Mouse (Mus musculus) Patski (cell line): ENCODE results near the gene Kif27. TPM values are rescaled to one million over a fixed set of nuclear protein-coding genes. Genes with fewer than 3 reads are reported as not detected.
"Not testable (repeated sequence)": the region's sequence is repeated elsewhere in the genome, so short reads cannot be mapped to it uniquely, and the experiment has no call there.

Source experiments
- ATAC-seq: fragments of 100-300 bp; one replicate; pipeline ENCODE4 v1.8.0; 2021
- CTCF ChIA-PET: fragments of 350-600 bp; sonication (Branson Sonifier 250); formaldehyde crosslinking; loops from one replicate; lab custom pipeline; 2022; ENCODE audit warnings: inconsistent platforms; lab: Charles Lee
- POLR2A ChIA-PET: fragments of 350-600 bp; sonication (Branson Sonifier 250); formaldehyde crosslinking; loops from one replicate; lab custom pipeline; 2022; ENCODE audit warnings: antibody characterized with exemption, inconsistent platforms; lab: Charles Lee
- DNase-seq: peaks from one replicate; pipeline ENCODE4 v3.0.0-alpha.2; 2011; ENCODE audit warnings: low read depth, low spot score
- H3K27me3 ChIP-seq: fragments of 371-371 bp; one replicate; pipeline ENCODE4 v1.5.1; 2021
- CTCF ChIP-seq: fragments of 100-300 bp; IDR thresholded peaks from one replicate; pipeline ENCODE4 v1.5.1; 2021
- in situ Hi-C: fragments of 300-500 bp; cut with MboI; formaldehyde crosslinking; loops from 3 replicates; pipeline ENCODE4 v1.11.1; 2018; ENCODE audit warnings: low pct_unique_long_range_greater_than_20kb, mixed read lengths
- polyA plus RNA-seq: library from polyadenylated mRNA; unstranded; gene quantifications from one replicate; pipeline ENCODE4 v1.2.3, GENCODE M21; 2021

The Kif27 gene
- 1.3 TPM for polyA plus RNA-seq

DNA sequence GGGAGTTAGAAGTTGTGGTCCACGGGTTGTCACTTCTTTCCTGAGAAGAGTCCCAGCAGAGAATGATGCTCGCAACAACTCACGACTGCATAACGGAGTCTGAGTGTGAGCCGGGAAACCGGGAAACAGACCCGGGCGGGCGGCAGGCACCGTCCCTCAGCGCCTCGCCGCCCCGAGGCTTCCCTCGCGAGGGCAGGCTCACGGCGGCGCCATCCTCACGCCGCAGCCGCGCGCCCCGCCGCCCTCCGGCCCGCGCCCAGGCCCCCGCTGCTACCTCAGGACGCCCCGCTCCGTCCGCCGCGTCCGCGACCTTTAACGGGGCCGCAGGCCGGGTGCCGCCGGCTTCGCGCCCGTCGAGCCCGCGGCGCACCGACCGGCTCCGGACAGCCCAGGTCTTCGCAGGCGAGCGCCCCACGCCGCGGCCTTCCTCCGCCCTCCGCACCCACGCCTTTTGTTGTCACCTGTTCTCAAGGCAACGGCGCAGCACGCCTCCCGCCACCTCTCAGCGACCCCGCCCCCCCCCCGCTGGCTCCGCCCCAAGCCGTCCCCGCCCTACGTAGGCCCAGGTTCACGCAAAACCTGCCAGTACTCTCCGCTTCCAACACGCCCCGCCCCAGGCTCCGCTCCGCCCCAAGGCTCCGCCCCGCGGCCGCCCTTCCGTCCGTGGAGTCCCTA is at the start of gene Kif27:
Gene Kif27, minus strand, starts transcription at position 494 of the 675 bp plus-strand sequence.
- peak; percentile 99 for ATAC-seq
- in situ Hi-C loops = no loop called here

DNA sequence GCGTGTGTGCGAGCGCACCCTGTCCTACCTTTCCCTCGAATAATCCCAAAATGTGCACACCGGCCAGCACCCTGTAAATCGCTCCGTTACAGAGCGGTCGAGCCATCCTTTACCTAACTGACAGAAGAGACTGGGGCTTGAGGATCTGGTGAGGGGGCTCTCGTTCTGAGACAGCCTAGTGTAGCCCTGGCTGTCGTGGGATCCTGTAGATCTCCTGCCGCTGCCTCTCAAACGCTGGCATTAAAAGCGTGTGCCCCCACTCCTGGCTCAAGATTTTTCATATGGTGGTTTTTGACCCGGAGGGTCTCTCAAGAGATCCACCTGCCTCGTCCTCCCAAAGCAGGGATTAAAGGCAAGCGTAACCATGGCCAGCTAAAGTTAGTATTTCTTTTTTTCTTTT is 44.3 kb upstream of the Kif27 start, which contains the start of gene Hnrnpk:
Gene Hnrnpk, minus strand, starts transcription at position 101 of the 400 bp plus-strand sequence.
- H3K27me3 ChIP-seq, DNase-seq, POLR2A ChIA-PET, ATAC-seq, CTCF ChIA-PET: not testable (repeated sequence)
- in situ Hi-C loops = loop anchor here (5.0 kb wide), 1 partner anchor 139 kb away; no protein-coding TSS in a partner anchor

More for the DNA sequence above, at the start of gene Kif27:
- DNase-seq = peak; percentile 27
- ChIA-PET POLR2A (no interaction called here), CTCF (no interaction called here)
- no peak for TF ChIP-seq CTCF
- H3K27me3 ChIP-seq = no peaks in the 10 kb centered on the region

DNA sequence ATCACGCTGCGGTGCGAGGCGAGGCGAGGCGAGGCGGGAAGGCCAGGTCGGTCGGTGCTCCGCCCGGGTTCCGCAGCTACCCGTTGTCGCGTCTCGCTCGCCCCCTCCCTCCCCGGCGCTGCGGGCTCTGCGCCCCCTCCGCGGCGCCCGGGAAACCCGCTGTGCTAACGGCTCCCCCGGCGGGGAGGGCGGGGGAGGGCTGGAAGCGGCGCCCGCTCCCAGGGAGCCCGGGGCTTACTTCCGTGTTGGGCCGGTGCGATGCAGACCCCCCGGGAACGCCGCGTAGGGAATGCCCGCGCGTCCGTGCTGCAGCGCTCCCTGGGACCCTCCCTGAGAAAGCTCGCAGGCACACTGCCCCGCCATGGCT is 43.8 kb upstream of the Kif27 start:
- POLR2A ChIA-PET = no interaction called here
- TF ChIP-seq CTCF = no peak

DNA sequence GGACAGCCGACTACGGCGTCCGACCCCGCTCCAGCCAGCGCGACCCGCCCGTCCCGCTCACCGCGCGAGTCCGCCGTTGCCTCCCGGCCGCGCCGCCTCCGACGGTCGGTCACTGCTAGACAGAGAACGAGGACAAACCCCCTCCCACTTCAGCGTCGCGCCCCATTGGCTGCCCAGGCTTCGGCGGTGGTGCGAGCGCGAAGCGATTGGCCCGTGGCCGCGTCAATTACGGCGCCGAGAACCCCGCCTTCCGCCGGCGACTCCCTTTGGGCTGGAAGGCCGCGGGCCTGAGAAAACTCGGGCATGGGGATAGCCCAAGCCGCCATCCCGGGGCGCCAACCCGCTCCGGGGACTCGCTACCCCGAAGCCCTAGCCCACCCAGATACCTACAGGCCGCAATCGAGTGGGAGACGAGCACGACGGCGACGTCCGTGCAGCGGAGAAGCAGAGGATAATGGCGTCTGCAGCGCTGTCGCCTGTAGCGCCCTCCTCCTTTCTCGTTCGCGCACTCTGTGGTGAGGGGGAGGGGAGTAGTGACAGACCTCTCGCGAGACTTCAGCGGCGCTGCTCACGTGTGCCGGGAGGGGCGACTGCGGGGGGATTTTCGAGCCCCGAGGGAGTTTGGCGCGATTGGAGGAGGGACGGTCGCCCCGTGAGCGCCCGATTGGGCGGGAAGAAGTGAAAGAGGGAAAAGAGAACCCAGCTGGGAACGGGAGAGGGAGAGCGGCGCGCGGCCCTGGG is 43.3 kb upstream of the Kif27 start, which contains the start of gene Rmi1:
Gene Rmi1, plus strand, starts transcription at position 246 of the 741 bp plus-strand sequence.
- TF ChIP-seq CTCF = no peak
- POLR2A ChIA-PET = no interaction called here
- peak; percentile 82 for ATAC-seq
- peak; percentile 84 for DNase-seq
- no peaks in the 10 kb centered on the region for H3K27me3 ChIP-seq
- in situ Hi-C loops = loop anchor here (5.0 kb wide), 1 partner anchor 140 kb away; no protein-coding TSS in a partner anchor
- CTCF ChIA-PET = no interaction called here

More for the DNA sequence above, 43.8 kb upstream of the Kif27 start:
- ATAC-seq = peak; percentile 62
- CTCF ChIA-PET = no interaction called here
- in situ Hi-C loops = loop anchor here (5.0 kb wide), 1 partner anchor 140 kb away; no protein-coding TSS in a partner anchor
- no peaks in the 10 kb centered on the region for H3K27me3 ChIP-seq
- no peak for DNase-seq

DNA sequence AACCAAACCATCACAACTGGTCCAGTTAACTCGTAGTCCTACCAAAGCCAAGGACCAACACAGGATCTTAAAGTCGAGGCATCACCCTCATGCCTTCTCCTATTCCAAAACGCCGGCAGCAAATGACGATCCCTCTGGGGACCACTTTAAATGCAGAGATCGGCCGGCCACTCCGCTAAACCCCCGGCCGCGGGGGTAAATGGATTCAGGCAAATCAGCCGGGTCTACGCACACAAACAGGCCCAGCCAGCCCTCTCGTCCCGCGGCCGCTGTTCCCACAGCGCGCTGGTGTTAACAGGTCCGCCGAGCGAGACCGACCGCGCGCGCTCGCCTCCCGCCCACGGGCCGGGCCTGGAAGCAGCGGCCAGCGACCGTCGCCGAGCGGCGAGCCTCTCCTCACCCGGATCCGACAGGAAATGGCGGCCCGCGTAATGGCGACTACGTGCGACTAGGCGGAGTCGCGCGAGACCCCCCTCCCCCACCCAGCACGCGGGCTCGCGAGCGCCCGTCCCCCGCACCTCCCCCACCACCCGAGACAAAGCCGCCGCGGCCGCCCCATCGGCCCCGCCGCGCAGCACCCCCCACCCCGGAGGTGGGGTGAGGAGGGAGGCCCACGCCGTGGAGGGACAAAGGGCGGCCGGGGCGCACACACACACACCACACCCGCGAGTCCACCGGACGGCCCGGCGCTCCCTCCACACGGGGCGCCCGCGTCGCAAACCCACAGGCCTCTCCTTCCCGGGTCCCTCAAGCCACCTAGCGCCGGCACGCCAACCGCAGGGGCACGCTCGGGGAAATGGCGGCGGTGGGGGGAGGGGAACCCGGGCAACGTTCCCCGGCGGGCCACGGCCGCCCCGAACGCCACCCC is 42.4 kb upstream of the Kif27 start:
- ChIA-PET CTCF (no interaction called here), POLR2A (no interaction called here)
- TF ChIP-seq CTCF = no peak
- H3K27me3 ChIP-seq = no peaks in the 10 kb centered on the region
- ATAC-seq (peak; percentile 17), DNase-seq (no peak)
- in situ Hi-C loops = loop anchor here (5.0 kb wide), 1 partner anchor 141 kb away; no protein-coding TSS in a partner anchor

DNA sequence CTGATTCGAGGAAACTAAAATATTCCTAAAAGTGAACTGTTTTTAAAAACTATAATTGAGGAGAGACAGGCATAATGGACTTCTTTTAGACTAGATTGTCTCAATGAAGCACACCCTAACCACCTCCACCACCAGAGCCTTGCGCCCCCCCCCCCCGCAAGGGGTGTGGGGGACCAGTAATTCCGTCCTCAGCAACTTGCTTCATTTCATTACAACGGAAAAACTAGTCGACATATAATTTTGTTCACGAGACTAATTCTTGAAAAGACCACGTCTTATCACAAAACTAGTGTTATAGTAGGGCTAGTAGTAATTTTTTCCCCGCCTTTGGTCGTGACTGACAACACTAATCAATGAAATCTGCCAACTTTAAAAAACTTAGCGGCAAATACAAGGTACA is 41.7 kb upstream of the Kif27 start:
- POLR2A ChIA-PET = no interaction called here
- no peak for TF ChIP-seq CTCF
- CTCF ChIA-PET = interaction anchor here (2.7 kb wide), 1 partner anchor 13 kb away, joined by 10 read pairs; no protein-coding TSS in a partner anchor
- DNase-seq (no peak), ATAC-seq (no peak)
- in situ Hi-C loops = loop anchor here (5.0 kb wide), 1 partner anchor 142 kb away; no protein-coding TSS in a partner anchor
- H3K27me3 ChIP-seq = no peaks in the 10 kb centered on the region

DNA sequence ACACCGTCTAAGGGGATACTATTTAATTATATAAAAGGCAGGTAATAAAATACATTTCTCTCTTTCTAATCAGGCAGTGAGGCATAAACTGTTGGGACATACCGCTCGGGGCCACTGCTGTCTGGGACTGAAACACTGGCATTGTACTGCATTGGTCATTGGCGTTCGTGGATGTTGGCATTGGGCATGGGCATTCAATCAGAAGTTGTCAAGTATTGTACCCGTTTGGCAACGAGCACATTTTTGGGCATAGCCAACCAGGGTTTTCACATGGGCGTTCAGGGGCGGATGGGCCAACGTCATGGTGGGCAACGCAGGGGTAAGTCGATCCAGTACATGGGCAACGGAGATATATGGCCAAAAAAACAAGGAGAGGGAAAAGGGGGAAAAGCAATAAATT is 38.7 kb upstream of the Kif27 start:
- ATAC-seq (no peak), DNase-seq (no peak)
- H3K27me3 ChIP-seq = no peaks in the 10 kb centered on the region
- no peak for TF ChIP-seq CTCF
- CTCF ChIA-PET = no interaction called here
- POLR2A ChIA-PET = no interaction called here
- in situ Hi-C loops = no loop called here

DNA sequence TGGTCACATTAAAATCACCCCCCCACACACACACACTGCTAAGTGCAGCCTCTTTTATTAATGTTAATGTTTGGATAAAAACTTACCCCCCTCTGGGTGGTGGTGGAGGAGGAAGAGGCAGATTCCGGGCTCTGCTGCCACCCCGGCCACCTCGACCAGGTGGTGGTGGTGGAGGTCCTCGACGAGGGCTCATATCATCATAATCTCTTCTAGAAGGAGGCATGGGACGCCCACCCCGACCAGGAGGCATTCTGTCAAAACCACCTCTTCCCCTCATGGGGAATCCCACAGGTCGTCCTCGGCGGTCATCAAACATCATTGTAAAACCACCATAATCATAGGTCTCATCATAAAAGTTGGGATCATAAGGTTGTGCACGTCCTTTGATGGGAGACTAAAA is 35.5 kb upstream of the Kif27 start:
- H3K27me3 ChIP-seq, DNase-seq, CTCF ChIA-PET, in situ Hi-C loops, ATAC-seq, POLR2A ChIA-PET: not testable (repeated sequence)

DNA sequence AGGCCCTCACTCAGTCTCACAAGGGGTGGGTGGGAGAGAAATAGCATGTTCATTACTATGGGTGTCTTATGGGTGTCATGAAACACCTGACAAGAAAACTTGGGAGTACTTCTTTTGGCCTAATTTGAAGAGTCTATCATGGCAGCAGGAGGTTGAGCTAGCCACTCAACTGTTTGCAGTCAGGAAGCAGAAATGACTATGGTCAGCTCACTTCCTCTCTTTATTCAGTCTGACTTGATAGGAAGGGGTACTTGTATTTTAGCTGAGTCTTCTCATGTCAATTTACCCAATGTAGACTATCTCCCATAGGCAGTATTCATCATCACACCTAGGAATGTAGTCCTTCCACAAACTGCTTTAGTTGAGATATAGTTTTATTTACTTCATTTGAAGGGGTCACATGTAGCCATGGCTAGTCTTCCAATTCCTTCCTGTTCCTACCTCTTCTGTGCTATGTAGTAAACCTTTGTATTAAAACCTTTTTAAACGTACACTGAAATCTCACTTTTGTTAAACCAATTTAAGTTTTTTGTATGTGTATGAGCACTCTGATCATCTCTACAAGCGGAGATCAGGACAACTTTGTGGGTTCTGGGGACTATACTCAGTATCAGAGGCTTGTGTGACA is 30.5 kb upstream of the Kif27 start:
- no peak for DNase-seq
- no peak for TF ChIP-seq CTCF
- in situ Hi-C loops = loop anchor here (5.0 to 10.0 kb wide), 2 partner anchors 102 to 235 kb away; partner anchors contain the start of gene Idnk
- ATAC-seq = no peak
- CTCF ChIA-PET = interaction anchor here (1.0 to 4.7 kb wide), 3 partner anchors 9 to 154 kb away, joined by 4 to 30 read pairs (median 5); no protein-coding TSS in a partner anchor
- H3K27me3 ChIP-seq = no peaks in the 10 kb centered on the region
- POLR2A ChIA-PET = no interaction called here
